Mouse (Mus musculus) myocyte (in vitro differentiated cells): ENCODE results near the gene Gpr39. TPM values are rescaled to one million over a fixed set of nuclear protein-coding genes. Genes with fewer than 3 reads are reported as not detected.

ENCODE experiments used
- H3K27me3 ChIP-seq: one replicate; pipeline ENCODE4 v1.6.1; 2011; ENCODE audit not compliant: control insufficient read depth, insufficient read depth, insufficient read length
- H3K36me3 ChIP-seq: one replicate; pipeline ENCODE4 v1.6.1; 2011; ENCODE audit not compliant: control insufficient read depth, insufficient read depth
- H3K4me2 ChIP-seq: one replicate; pipeline ENCODE4 v1.6.1; 2011; ENCODE audit warnings: low read depth, control low read depth
- H3K4me3 ChIP-seq: one replicate; pipeline ENCODE4 v1.5.1; 2011; ENCODE audit warnings: mild to moderate bottlenecking, control low read depth, moderate library complexity
- H3K79me2 ChIP-seq: one replicate; pipeline ENCODE4 v1.6.1; 2011; ENCODE audit not compliant: control insufficient read depth, insufficient read depth
- H3ac ChIP-seq: one replicate; pipeline ENCODE4 v1.6.1; 2011; ENCODE audit not compliant: control insufficient read depth, insufficient read length
- CEBPB ChIP-seq: IDR thresholded peaks from 2 replicates; pipeline ENCODE4 v1.6.1; 2011; ENCODE audit warnings: mild to moderate bottlenecking, moderate library complexity; ENCODE audit not compliant: poor library complexity, insufficient read depth, severe bottlenecking
- E2F4 ChIP-seq: IDR thresholded peaks from one replicate; pipeline ENCODE4 v1.6.1; 2011; ENCODE audit warnings: mild to moderate bottlenecking, control low read depth, moderate library complexity; ENCODE audit not compliant: insufficient read depth
- MAX ChIP-seq: IDR thresholded peaks from one replicate; pipeline ENCODE4 v1.6.1; 2011; ENCODE audit warnings: low read depth, mild to moderate bottlenecking, control low read depth
- MYOD1 ChIP-seq, 3 experiments: IDR thresholded peaks; one replicate each; pipeline ENCODE4 v1.6.1; 2011; ENCODE audit warnings: control low read depth in 2 of 3, low read depth in 2 of 3, mild to moderate bottlenecking in 2 of 3, moderate library complexity in 1 of 3; ENCODE audit not compliant: insufficient read length in 2 of 3, control insufficient read depth in 1 of 3
- MYOG ChIP-seq, 3 experiments: IDR thresholded peaks; one replicate each; pipeline ENCODE4 v1.6.1; 2011; ENCODE audit warnings: control low read depth in 2 of 3, low read depth in 2 of 3, mild to moderate bottlenecking in 2 of 3; ENCODE audit not compliant: insufficient read length in 2 of 3, control insufficient read depth in 1 of 3, insufficient read depth in 1 of 3
- POLR2A ChIP-seq: IDR thresholded peaks from one replicate; pipeline ENCODE4 v1.6.1; 2011; ENCODE audit warnings: low read depth, mild to moderate bottlenecking, control low read depth, moderate library complexity; ENCODE audit not compliant: insufficient read length
- POLR2AphosphoS2 ChIP-seq: IDR thresholded peaks from one replicate; pipeline ENCODE4 v1.6.1; 2011; ENCODE audit warnings: low read depth, control low read depth; ENCODE audit not compliant: insufficient read length
- REST ChIP-seq: IDR thresholded peaks from one replicate; pipeline ENCODE4 v1.6.1; 2011; ENCODE audit warnings: mild to moderate bottlenecking, control low read depth, moderate library complexity; ENCODE audit not compliant: insufficient read depth, insufficient read length
- SRF ChIP-seq: IDR thresholded peaks from one replicate; pipeline ENCODE4 v1.6.1; 2011; ENCODE audit warnings: low read depth; ENCODE audit not compliant: control insufficient read depth, insufficient read length
- TCF12 ChIP-seq: IDR thresholded peaks from one replicate; pipeline ENCODE4 v1.6.1; 2011; ENCODE audit warnings: mild to moderate bottlenecking, control low read depth; ENCODE audit not compliant: poor library complexity, insufficient read depth, severe bottlenecking
- TCF3 ChIP-seq: IDR thresholded peaks from one replicate; pipeline ENCODE4 v1.6.1; 2011; ENCODE audit warnings: low read depth, control low read depth; ENCODE audit not compliant: insufficient read length
- USF1 ChIP-seq: IDR thresholded peaks from one replicate; pipeline ENCODE4 v1.6.1; 2011; ENCODE audit warnings: low read depth, mild to moderate bottlenecking, control low read depth, moderate library complexity
- polyA plus RNA-seq: library from polyadenylated mRNA; unstranded; fragments of >200 nt; fragmentation: generic; extraction: Trizol; gene quantifications from one replicate; pipeline ENCODE4 v1.2.1, GENCODE M21; 2012; ENCODE audit warnings: missing spikeins

The Gpr39 gene
- polyA plus RNA-seq, 1 experiment = 7.6 TPM

- TF ChIP-seq USF1 (peak; percentile 67), SRF (no peak)
- Histone ChIP-seq H3ac (peak overlapping the region; percentile 29), H3K79me2 (peaks cover 7% of the 10 kb centered on the region), H3K36me3 (no peaks in the 10 kb centered on the region), H3K4me2 (peak overlapping the region; percentile 88), H3K4me3 (peak overlapping the region; percentile 26), H3K27me3 (no peaks in the 10 kb centered on the region)
Observed at GRCm38 (mm10) chr1:125677286-125677685, 491 bp downstream of the Gpr39 start.

GRCm38 (mm10) chr1:125679522-125680077, 2.8 kb downstream of the Gpr39 start:
- Histone ChIP-seq H3ac (no peak overlapping the region), H3K36me3 (no peaks in the 10 kb centered on the region), H3K79me2 (peaks cover 7% of the 10 kb centered on the region), H3K4me2 (peak overlapping the region; percentile 70), H3K4me3 (peak overlapping the region; percentile 26), H3K27me3 (no peaks in the 10 kb centered on the region)
- TF ChIP-seq CEBPB (no peak), USF1 (no peak), SRF (no peak), MYOD1 (IDR thresholded peaks at IDR 0.05; ENCODE audit: control insufficient read depth in 1 of 3, insufficient read length in 2 of 3, low read depth in 2 of 3) (no peak)

GRCm38 (mm10) chr1:125684423-125684822, 7.6 kb downstream of the Gpr39 start:
- Histone ChIP-seq H3K4me3 (no peak overlapping the region), H3K36me3 (no peaks in the 10 kb centered on the region), H3K4me2 (no peak overlapping the region), H3ac (no peak overlapping the region), H3K79me2 (peaks cover 11% of the 10 kb centered on the region), H3K27me3 (no peaks in the 10 kb centered on the region)
- TF ChIP-seq SRF = no peak
- TF ChIP-seq USF1 = no peak
- no peak for TF ChIP-seq CEBPB
- no peak for TF ChIP-seq MYOD1 (IDR thresholded peaks at IDR 0.05; ENCODE audit: control insufficient read depth in 1 of 3, insufficient read length in 2 of 3, low read depth in 2 of 3)
- TF ChIP-seq POLR2A = no peak
- no peak for TF ChIP-seq TCF12
- no peak for TF ChIP-seq MYOG (IDR thresholded peaks at IDR 0.05; ENCODE audit: control insufficient read depth in 1 of 3, insufficient read depth in 1 of 3, insufficient read length in 2 of 3, low read depth in 2 of 3)
- no peak for TF ChIP-seq REST
- TF ChIP-seq MAX = no peak
- TF ChIP-seq E2F4 = no peak
- TF ChIP-seq POLR2AphosphoS2 = no peak
- TF ChIP-seq TCF3 = no peak

- Histone ChIP-seq H3K36me3 (no peaks in the 10 kb centered on the region), H3K27me3 (no peaks in the 10 kb centered on the region), H3ac (no peak overlapping the region), H3K4me2 (no peak overlapping the region), H3K4me3 (no peak overlapping the region), H3K79me2 (peaks cover 11% of the 10 kb centered on the region)
- TF ChIP-seq CEBPB (no peak), TCF3 (no peak), POLR2A (no peak), MYOG (IDR thresholded peaks at IDR 0.05; ENCODE audit: control insufficient read depth in 1 of 3, insufficient read depth in 1 of 3, insufficient read length in 2 of 3, low read depth in 2 of 3) (no peak), TCF12 (no peak), USF1 (no peak), MYOD1 (IDR thresholded peaks at IDR 0.05; ENCODE audit: control insufficient read depth in 1 of 3, insufficient read length in 2 of 3, low read depth in 2 of 3) (no peak), E2F4 (no peak), POLR2AphosphoS2 (no peak), SRF (no peak), REST (no peak), MAX (no peak)
Observed at GRCm38 (mm10) chr1:125685304-125685703, 8.5 kb downstream of the Gpr39 start.

- no peak overlapping the region for H3ac ChIP-seq
- peaks cover 4% of the 10 kb centered on the region for H3K79me2 ChIP-seq
- H3K4me2 ChIP-seq = peak overlapping the region; percentile 30
- TF ChIP-seq MYOG (IDR thresholded peaks at IDR 0.05; ENCODE audit: control insufficient read depth in 1 of 3, insufficient read depth in 1 of 3, insufficient read length in 2 of 3, low read depth in 2 of 3) = no peak
- no peak for TF ChIP-seq MYOD1 (IDR thresholded peaks at IDR 0.05; ENCODE audit: control insufficient read depth in 1 of 3, insufficient read length in 2 of 3, low read depth in 2 of 3)
- no peak for TF ChIP-seq REST
- TF ChIP-seq USF1 = no peak
- no peak for TF ChIP-seq MAX
- no peak for TF ChIP-seq POLR2AphosphoS2
- no peak for TF ChIP-seq CEBPB
- TF ChIP-seq TCF3 = no peak
- no peak for TF ChIP-seq POLR2A
- H3K27me3 ChIP-seq = no peaks in the 10 kb centered on the region
- no peak overlapping the region for H3K4me3 ChIP-seq
- no peaks in the 10 kb centered on the region for H3K36me3 ChIP-seq
Observed at GRCm38 (mm10) chr1:125687701-125688420, 11.1 kb downstream of the Gpr39 start.
